Mouse (Mus musculus): ENCODE data around the gene Gm7971. TPM values are rescaled to one million over a fixed set of nuclear protein-coding genes. Genes with fewer than 3 reads are reported as not detected.
"Not testable (repeated sequence)": the region's sequence is repeated elsewhere in the genome, so short reads cannot be mapped to it uniquely, and the experiment has no call there.

The Gm7971 gene
- total RNA-seq (2021): not detected
- long read RNA-seq, experiment 1: 0 reads
- long read RNA-seq, experiment 2: 0 reads

DNA sequence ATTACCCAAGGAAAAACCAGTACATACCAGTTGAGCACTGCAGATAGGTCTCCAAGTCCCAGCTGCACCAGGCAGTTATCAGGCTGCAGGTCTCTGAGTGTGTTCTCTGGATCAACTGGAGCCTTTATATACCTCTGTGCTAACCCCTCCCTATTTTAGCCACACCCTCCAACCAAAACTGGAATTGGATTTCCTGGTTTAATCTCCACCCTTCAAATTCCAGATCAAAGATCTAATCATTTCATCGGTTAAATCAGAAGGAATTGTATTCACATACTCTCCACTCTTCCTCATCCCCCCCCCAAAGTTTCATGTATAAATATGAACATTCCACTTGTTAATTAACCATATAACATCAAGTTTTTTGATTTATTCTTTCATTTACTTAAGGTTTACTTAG, at the start of gene Gm7971:
TSS of gene Gm7971 (minus strand) at position 101 of the 400 bp plus-strand sequence.
- not testable (repeated sequence) for DNase-seq

Other genes with a start within 250 kb of the Gm7971 start
- not detected for gene D5Ertd577e, start 138.1 kb downstream of the Gm7971 start, total RNA-seq (2021)
- gene Gm3286, start 84.1 kb downstream of the Gm7971 start, total RNA-seq (2021): not detected
- not detected for gene Gm7978, start 141.3 kb upstream of the Gm7971 start, total RNA-seq (2021)
- gene Gm7982, start 147.1 kb upstream of the Gm7971 start, total RNA-seq (2021): not detected
- not detected for gene E330014E10Rik, start 181.1 kb upstream of the Gm7971 start, total RNA-seq (2021)

All from gastrocnemius, postnatal 25 days (tissue).